Mouse (Mus musculus) urinary bladder, postnatal 4 days (tissue): ENCODE results near the gene Dock4.

ENCODE experiments used
- DNase-seq, 2 experiments: peaks; one replicate each; pipeline ENCODE4 v3.0.0; 2021 to 2022; ENCODE audit warnings: low spot score in 2 of 2

Dock4 gene

GRCm38 (mm10) chr12:40508416-40508815, 62.7 kb downstream of the Dock4 start:
- DNase-seq, result no peak

GRCm38 (mm10) chr12:40511643-40512369, 66.1 kb downstream of the Dock4 start:
- no peak for DNase-seq

- no peak for DNase-seq
These were observed 66.6 kb downstream of the Dock4 start for GRCm38 (mm10) chr12:40512370-40512693.

- no peak for DNase-seq
These were observed 67.2 kb downstream of the Dock4 start for GRCm38 (mm10) chr12:40512994-40513393.

- DNase-seq, result no peak
These were observed 68.3 kb downstream of the Dock4 start for GRCm38 (mm10) chr12:40514021-40514420.

- DNase-seq, result no peak
These were observed 76.7 kb downstream of the Dock4 start for GRCm38 (mm10) chr12:40522468-40522867.

- no peak for DNase-seq
These were observed 77.3 kb downstream of the Dock4 start for GRCm38 (mm10) chr12:40523020-40523419.

- no peak for DNase-seq
These were observed 79.3 kb downstream of the Dock4 start for GRCm38 (mm10) chr12:40525045-40525444.

GRCm38 (mm10) chr12:40535655-40536618, 90.2 kb downstream of the Dock4 start:
- no peak for DNase-seq

- no peak for DNase-seq
These were observed 92.1 kb downstream of the Dock4 start for GRCm38 (mm10) chr12:40537826-40538225.

- no peak for DNase-seq
These were observed 92.6 kb downstream of the Dock4 start for GRCm38 (mm10) chr12:40538318-40538717.

GRCm38 (mm10) chr12:40538780-40539179, 93.0 kb downstream of the Dock4 start:
- DNase-seq, result no peak

GRCm38 (mm10) chr12:40544273-40544672, 98.5 kb downstream of the Dock4 start:
- no peak for DNase-seq

- DNase-seq, result no peak
These were observed 101.1 kb downstream of the Dock4 start for GRCm38 (mm10) chr12:40546827-40547226.

GRCm38 (mm10) chr12:40551317-40551716, 105.6 kb downstream of the Dock4 start:
- DNase-seq, result no peak

GRCm38 (mm10) chr12:40552201-40552600, 106.4 kb downstream of the Dock4 start:
- no peak for DNase-seq

- no peak for DNase-seq
These were observed 108.2 kb downstream of the Dock4 start for GRCm38 (mm10) chr12:40553929-40554328.

GRCm38 (mm10) chr12:40554941-40555511, 109.3 kb downstream of the Dock4 start:
- no peak for DNase-seq

- DNase-seq, result no peak
These were observed 112.8 kb downstream of the Dock4 start for GRCm38 (mm10) chr12:40558600-40558999.

GRCm38 (mm10) chr12:40559103-40559502, 113.4 kb downstream of the Dock4 start:
- DNase-seq, result no peak

GRCm38 (mm10) chr12:40563703-40564102, 118.0 kb downstream of the Dock4 start:
- DNase-seq, result no peak

GRCm38 (mm10) chr12:40564261-40564660, 118.5 kb downstream of the Dock4 start:
- no peak for DNase-seq
